Mouse (Mus musculus) C2C12 (cell line): ENCODE results near the gene Chid1. TPM values are rescaled to one million over a fixed set of nuclear protein-coding genes. Genes with fewer than 3 reads are reported as not detected.
A peak's percentile ranks its signal among the peaks of the same experiment; 100 is the strongest.

ENCODE experiments used
- H3K27me3 ChIP-seq: one replicate; pipeline ENCODE4 v1.6.1; 2011; ENCODE audit not compliant: control insufficient read depth, insufficient read depth, insufficient read length
- H3K36me3 ChIP-seq: one replicate; pipeline ENCODE4 v1.6.1; 2011; ENCODE audit not compliant: control insufficient read depth, insufficient read depth
- H3K4me3 ChIP-seq: one replicate; pipeline ENCODE4 v1.5.1; 2011; ENCODE audit warnings: mild to moderate bottlenecking, control low read depth; ENCODE audit not compliant: poor library complexity, insufficient read depth, severe bottlenecking
- H3K79me2 ChIP-seq: one replicate; pipeline ENCODE4 v1.6.1; 2011; ENCODE audit not compliant: control insufficient read depth, insufficient read depth
- H3K79me3 ChIP-seq: one replicate; pipeline ENCODE4 v1.6.1; 2011; ENCODE audit warnings: low read depth, control low read depth
- H3ac ChIP-seq: one replicate; pipeline ENCODE3; 2011; ENCODE audit warnings: low read depth; ENCODE audit not compliant: control insufficient read depth, insufficient read length
- CEBPB ChIP-seq: IDR thresholded peaks from one replicate; pipeline ENCODE4 v1.6.1; 2011; ENCODE audit warnings: low read depth, mild to moderate bottlenecking, control low read depth, moderate library complexity
- CTCF ChIP-seq: IDR thresholded peaks from one replicate; pipeline ENCODE4 v1.5.1; 2011; ENCODE audit not compliant: control insufficient read depth, insufficient read depth, insufficient read length
- FOSL1 ChIP-seq: IDR thresholded peaks from one replicate; pipeline ENCODE4 v1.8.0; 2011; ENCODE audit warnings: mild to moderate bottlenecking, low read length; ENCODE audit not compliant: poor library complexity, insufficient read depth, severe bottlenecking
- MAX ChIP-seq: IDR thresholded peaks from one replicate; pipeline ENCODE4 v1.6.1; 2011; ENCODE audit warnings: mild to moderate bottlenecking, control low read depth
- MYOD1 ChIP-seq: IDR thresholded peaks from one replicate; pipeline ENCODE4 v1.6.1; 2011; ENCODE audit warnings: low read depth; ENCODE audit not compliant: control insufficient read depth, insufficient read length
- MYOG ChIP-seq: IDR thresholded peaks from one replicate; pipeline ENCODE4 v1.6.1; 2011; ENCODE audit not compliant: control insufficient read depth, insufficient read length; ENCODE audit errors: extremely low read depth
- USF1 ChIP-seq: IDR thresholded peaks from one replicate; pipeline ENCODE4 v1.6.1; 2011; ENCODE audit warnings: low read depth, mild to moderate bottlenecking, control low read depth, moderate library complexity
- polyA plus RNA-seq: library from polyadenylated mRNA; unstranded; fragments of >200 nt; fragmentation: generic; extraction: Trizol; gene quantifications from one replicate; pipeline ENCODE4 v1.2.1, GENCODE M21; 2012; ENCODE audit warnings: missing spikeins

Gene Chid1
- polyA plus RNA-seq, 1 experiment = 27.4 TPM

DNA sequence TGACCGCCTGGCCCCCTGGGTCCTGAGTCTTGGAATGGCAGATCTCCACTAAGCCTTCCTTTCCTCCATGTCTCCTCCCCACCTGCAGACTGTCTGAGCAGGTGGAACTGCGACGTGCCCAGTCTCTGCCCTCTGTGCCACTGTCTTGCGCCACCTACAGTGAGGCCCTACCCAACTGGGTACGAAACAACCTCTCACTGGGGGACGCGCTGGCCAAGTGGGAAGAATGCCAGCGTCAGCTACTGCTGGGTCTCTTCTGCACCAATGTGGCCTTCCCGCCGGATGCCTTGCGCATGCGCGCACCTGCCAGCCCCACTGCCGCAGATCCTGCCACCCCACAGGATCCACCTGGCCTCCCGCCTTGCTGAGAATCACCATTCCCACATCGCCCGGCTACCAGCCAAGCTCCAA, 80.4 kb downstream of the Chid1 start:
- Histone ChIP-seq H3K27me3 (no peaks in the 10 kb centered on the region), H3K4me3 (no peak overlapping the region), H3ac (no peak overlapping the region), H3K79me3 (no peaks in the 10 kb centered on the region), H3K36me3 (peaks cover 3% of the 10 kb centered on the region), H3K79me2 (no peaks in the 10 kb centered on the region)
- TF ChIP-seq MYOD1 (no peak), USF1 (no peak), CTCF (no peak), MYOG (no peak), FOSL1 (no peak), MAX (no peak), CEBPB (no peak)

- Histone ChIP-seq H3K4me3 (no peak overlapping the region), H3K79me3 (no peaks in the 10 kb centered on the region), H3ac (no peak overlapping the region), H3K79me2 (no peaks in the 10 kb centered on the region), H3K36me3 (peaks cover 3% of the 10 kb centered on the region), H3K27me3 (no peaks in the 10 kb centered on the region)
- no peak for TF ChIP-seq MYOG
- no peak for TF ChIP-seq MAX
- no peak for TF ChIP-seq USF1
- TF ChIP-seq CTCF = no peak
- TF ChIP-seq FOSL1 = no peak
- no peak for TF ChIP-seq MYOD1
- no peak for TF ChIP-seq CEBPB
Measured at GRCm38 (mm10) chr7:141458661-141459060, 81.0 kb downstream of the Chid1 start.

DNA sequence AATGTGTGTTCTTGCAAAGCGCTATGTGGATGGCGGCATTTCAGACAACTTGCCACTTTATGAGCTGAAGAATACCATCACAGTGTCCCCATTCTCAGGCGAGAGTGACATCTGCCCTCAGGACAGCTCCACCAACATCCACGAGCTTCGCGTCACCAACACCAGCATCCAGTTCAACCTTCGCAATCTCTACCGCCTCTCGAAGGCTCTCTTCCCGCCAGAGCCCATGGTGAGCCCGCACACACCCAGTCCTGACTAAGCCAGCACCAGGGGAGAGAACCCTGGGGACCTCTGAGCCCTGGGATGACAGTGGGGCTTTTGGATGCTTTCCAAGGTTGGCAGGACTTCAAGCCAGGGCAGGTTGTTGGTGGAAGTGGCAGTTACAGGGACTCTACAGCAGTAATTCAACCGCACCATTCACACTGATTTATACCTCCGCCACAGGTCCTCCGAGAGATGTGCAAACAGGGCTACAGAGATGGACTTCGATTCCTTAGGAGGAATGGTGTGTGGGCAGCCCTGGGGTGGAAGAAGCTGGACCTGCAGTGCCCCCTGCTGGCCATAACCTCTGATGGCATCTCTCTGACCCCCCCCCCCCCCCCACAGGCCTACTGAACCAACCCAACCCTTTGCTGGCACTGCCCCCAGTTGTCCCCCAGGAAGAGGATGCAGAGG, 81.5 kb downstream of the Chid1 start:
- Histone ChIP-seq H3ac (no peak overlapping the region), H3K4me3 (no peak overlapping the region), H3K36me3 (peaks cover 3% of the 10 kb centered on the region), H3K27me3 (no peaks in the 10 kb centered on the region), H3K79me2 (no peaks in the 10 kb centered on the region), H3K79me3 (no peaks in the 10 kb centered on the region)
- TF ChIP-seq CTCF = peak; percentile 44
- TF ChIP-seq USF1 = no peak
- TF ChIP-seq FOSL1 = no peak
- no peak for TF ChIP-seq MYOD1

- Histone ChIP-seq H3ac (no peak overlapping the region), H3K79me2 (no peaks in the 10 kb centered on the region), H3K36me3 (peaks cover 3% of the 10 kb centered on the region), H3K79me3 (no peaks in the 10 kb centered on the region), H3K4me3 (no peak overlapping the region), H3K27me3 (no peaks in the 10 kb centered on the region)
- no peak for TF ChIP-seq MYOG
- TF ChIP-seq MAX = no peak
- TF ChIP-seq MYOD1 = no peak
- no peak for TF ChIP-seq CEBPB
- no peak for TF ChIP-seq CTCF
- no peak for TF ChIP-seq USF1
- no peak for TF ChIP-seq FOSL1
Measured at GRCm38 (mm10) chr7:141457236-141457635, 82.4 kb downstream of the Chid1 start.

GRCm38 (mm10) chr7:141456739-141457138, 82.9 kb downstream of the Chid1 start:
- Histone ChIP-seq H3K79me2 (no peaks in the 10 kb centered on the region), H3K79me3 (no peaks in the 10 kb centered on the region), H3K4me3 (no peak overlapping the region), H3K27me3 (no peaks in the 10 kb centered on the region), H3K36me3 (peaks cover 7% of the 10 kb centered on the region), H3ac (no peak overlapping the region)
- no peak for TF ChIP-seq MYOG
- peak; percentile 79 for TF ChIP-seq CEBPB
- peak; percentile 81 for TF ChIP-seq USF1
- peak; percentile 64 for TF ChIP-seq MAX
- TF ChIP-seq FOSL1 = no peak
